Mouse (Mus musculus) kidney, adult 2 months (tissue): ENCODE results near the gene Uckl1.

Experiments
- CTCF ChIP-seq: fragments of 200-500 bp; conservative IDR thresholded peaks from 2 replicates; pipeline ENCODE4 v1.5.1; 2011; ENCODE audit warnings: low read depth, mild to moderate bottlenecking, control low read depth, low read length, moderate library complexity, mixed read lengths; ENCODE audit not compliant: insufficient read depth, insufficient read length
- POLR2A ChIP-seq: fragments of 200-500 bp; IDR thresholded peaks from one replicate; pipeline ENCODE4 v1.6.1; 2011; ENCODE audit warnings: low read depth, low read length, control low read depth

DNA sequence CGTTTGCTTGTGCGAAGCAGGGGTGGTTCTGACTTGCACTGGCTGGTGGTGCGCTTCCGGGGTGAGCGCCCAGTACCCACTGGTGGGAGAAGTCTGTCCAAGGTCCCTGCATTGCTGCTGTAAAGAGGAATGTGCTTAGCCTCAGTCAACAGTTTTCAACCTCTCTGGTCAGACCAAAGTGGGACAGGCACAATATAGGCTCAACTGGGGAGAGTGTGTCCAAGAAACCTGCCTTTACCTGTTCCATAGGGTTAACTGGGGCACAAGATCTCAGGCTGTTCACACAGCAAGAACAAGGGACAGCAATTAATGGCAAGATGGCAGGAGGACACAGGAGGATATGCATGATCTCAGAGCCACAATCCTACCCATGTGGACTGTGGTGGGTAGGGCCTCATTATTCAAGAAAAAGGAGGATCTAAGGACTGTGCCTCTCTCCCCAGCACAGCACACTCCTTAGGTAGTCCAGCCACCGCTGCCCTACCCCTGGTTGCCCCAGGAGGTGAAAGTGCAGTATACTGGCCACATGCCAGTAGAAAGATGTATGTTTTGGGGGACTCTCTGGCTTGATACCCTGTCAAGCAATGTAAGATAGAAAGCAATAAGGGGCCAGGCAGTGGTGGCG is 9.7 kb downstream of the Uckl1 start:
- TF ChIP-seq CTCF, result no peak
- no peak for TF ChIP-seq POLR2A
